Mouse (Mus musculus) retina, postnatal 1 day (tissue): Measurements from ENCODE around the gene Gm3500.
"Not testable (repeated sequence)": the region's sequence is repeated elsewhere in the genome, so short reads cannot be mapped to it uniquely, and the experiment has no call there.

Source experiments
- DNase-seq: peaks from one replicate; pipeline ENCODE4 v3.0.0-alpha.2; 2012

Gene Gm3500

GRCm38 (mm10) chr14:5388949-5389348 lies at the start of gene Gm3500:
Gm3500 (minus strand) TSS chr14:5389049.
- not testable (repeated sequence) for DNase-seq

GRCm38 (mm10) chr14:5334828-5335227 lies 54.0 kb downstream of the Gm3500 start, which contains the start of gene Gm3542:
Gm3542 (minus strand) TSS chr14:5334928.
- DNase-seq: not testable (repeated sequence)
